Mouse (Mus musculus): ENCODE measurements around the gene Pidd1. TPM values are rescaled to one million over a fixed set of nuclear protein-coding genes. Genes with fewer than 3 reads are reported as not detected.
A peak's percentile ranks its signal among the peaks of the same experiment; 100 is the strongest.
"Not testable (repeated sequence)": the region's sequence is repeated elsewhere in the genome, so short reads cannot be mapped to it uniquely, and the experiment has no call there.

Pidd1 gene
- polyA plus RNA-seq, 1 experiment from 2014 or later: 9.1 TPM

DNA sequence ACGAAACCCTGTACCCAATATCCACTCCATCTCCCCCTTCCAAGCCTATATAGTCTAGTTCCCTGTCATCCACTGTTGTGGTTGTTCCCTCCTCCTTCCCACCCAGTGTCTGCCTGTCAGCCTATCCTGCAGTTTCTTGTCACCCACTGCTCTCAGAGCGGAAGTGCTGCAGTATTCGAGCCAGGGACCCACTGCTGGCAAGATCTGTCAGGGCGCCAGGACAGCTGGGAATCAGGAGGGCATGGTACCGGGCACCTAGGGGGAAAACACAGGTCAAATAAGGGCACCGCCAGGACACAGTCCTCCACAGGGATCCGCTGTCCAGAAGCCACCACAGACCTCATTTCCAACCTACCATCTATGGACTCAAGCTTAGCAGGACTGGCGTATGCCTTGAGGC is 33.2 kb downstream of the Pidd1 start:
- peaks cover 4% of the 10 kb centered on the region for H3K36me3 ChIP-seq (replicated peaks; ENCODE audit: control insufficient read depth, insufficient read depth, low read depth, low read length)
- DNase-seq (ENCODE audit: low spot score): no peak
- no peak overlapping the region for H3K9ac ChIP-seq (replicated peaks; ENCODE audit: low read length)
- H3K27me3 ChIP-seq (ENCODE audit: control insufficient read depth, insufficient read depth, low read length): no peaks in the 10 kb centered on the region
- H3K4me3 ChIP-seq (ENCODE audit: low read depth, low read length): no peak overlapping the region
- no peak overlapping the region for H3K27ac ChIP-seq (replicated peaks; ENCODE audit: low read depth, low read length)
- no peak for ATAC-seq (replicated peaks; ENCODE audit: insufficient number of reproducible peaks, low FRiP score, low TSS enrichment, low read depth)
- H3K4me2 ChIP-seq (ENCODE audit: low read depth, low read length): no peak overlapping the region
- WGBS: 89% methylated on average over 8 of the region's 8 CpGs
- H3K4me1 ChIP-seq (ENCODE audit: control insufficient read depth, insufficient read depth, low read length): no peaks in the 10 kb centered on the region
- H3K9me3 ChIP-seq (replicated peaks; ENCODE audit: control insufficient read depth, low read length): no peaks in the 10 kb centered on the region

DNA sequence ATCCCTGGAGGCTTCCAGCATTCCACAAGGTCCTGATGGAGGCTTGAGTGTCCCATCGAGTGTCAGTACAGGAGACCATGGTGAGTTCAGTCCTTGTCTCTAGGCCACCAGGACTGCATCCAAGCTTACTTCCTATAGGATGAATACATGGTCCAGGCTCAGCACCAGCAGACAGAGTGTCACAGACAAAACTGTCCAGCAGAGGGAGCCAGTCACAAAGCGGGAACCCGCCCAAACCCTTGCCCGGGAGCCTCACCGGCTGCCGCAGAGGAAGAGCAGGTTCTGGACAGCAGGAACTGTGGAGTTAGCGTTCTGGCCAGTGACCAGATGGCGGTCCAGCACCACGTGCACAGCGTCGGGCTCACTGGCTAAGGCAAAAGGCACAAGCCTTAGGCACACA is 35.0 kb downstream of the Pidd1 start:
- no peak overlapping the region for H3K4me2 ChIP-seq (ENCODE audit: low read depth, low read length)

GRCm38 (mm10) chr7:141407670-141408069 is 36.2 kb downstream of the Pidd1 start:
- H3K4me1 ChIP-seq (ENCODE audit: control insufficient read depth, insufficient read depth, low read length); H3K27me3 ChIP-seq (ENCODE audit: control insufficient read depth, insufficient read depth, low read length); H3K9ac ChIP-seq (replicated peaks; ENCODE audit: low read length); H3K27ac ChIP-seq (replicated peaks; ENCODE audit: low read depth, low read length); ATAC-seq (replicated peaks; ENCODE audit: insufficient number of reproducible peaks, low FRiP score, low TSS enrichment, low read depth); DNase-seq (ENCODE audit: low spot score); H3K4me2 ChIP-seq (ENCODE audit: low read depth, low read length); H3K36me3 ChIP-seq (replicated peaks; ENCODE audit: control insufficient read depth, insufficient read depth, low read depth, low read length); H3K9me3 ChIP-seq (replicated peaks; ENCODE audit: control insufficient read depth, low read length); H3K4me3 ChIP-seq (ENCODE audit: low read depth, low read length): not testable (repeated sequence)
- WGBS: 97% methylated on average over 7 of the region's 7 CpGs

More for the DNA sequence above, 35.0 kb downstream of the Pidd1 start:
- DNase-seq (ENCODE audit: low spot score) (peak; percentile 90), ATAC-seq (replicated peaks; ENCODE audit: insufficient number of reproducible peaks, low FRiP score, low TSS enrichment, low read depth) (peak; percentile 55; the same call in 1 of the 2 replicates)
- no peaks in the 10 kb centered on the region for H3K9me3 ChIP-seq (replicated peaks; ENCODE audit: control insufficient read depth, low read length)
- no peak overlapping the region for H3K27ac ChIP-seq (replicated peaks; ENCODE audit: low read depth, low read length)
- 14% methylated on average over 11 of the region's 11 CpGs for WGBS
- H3K27me3 ChIP-seq (ENCODE audit: control insufficient read depth, insufficient read depth, low read length): no peaks in the 10 kb centered on the region
- peaks cover 4% of the 10 kb centered on the region for H3K36me3 ChIP-seq (replicated peaks; ENCODE audit: control insufficient read depth, insufficient read depth, low read depth, low read length)
- no peak overlapping the region for H3K4me3 ChIP-seq (ENCODE audit: low read depth, low read length)
- H3K4me1 ChIP-seq (ENCODE audit: control insufficient read depth, insufficient read depth, low read length): no peaks in the 10 kb centered on the region
- peak overlapping the region; percentile 22; the same call in 1 of the 2 replicates for H3K9ac ChIP-seq (replicated peaks; ENCODE audit: low read length)

DNA sequence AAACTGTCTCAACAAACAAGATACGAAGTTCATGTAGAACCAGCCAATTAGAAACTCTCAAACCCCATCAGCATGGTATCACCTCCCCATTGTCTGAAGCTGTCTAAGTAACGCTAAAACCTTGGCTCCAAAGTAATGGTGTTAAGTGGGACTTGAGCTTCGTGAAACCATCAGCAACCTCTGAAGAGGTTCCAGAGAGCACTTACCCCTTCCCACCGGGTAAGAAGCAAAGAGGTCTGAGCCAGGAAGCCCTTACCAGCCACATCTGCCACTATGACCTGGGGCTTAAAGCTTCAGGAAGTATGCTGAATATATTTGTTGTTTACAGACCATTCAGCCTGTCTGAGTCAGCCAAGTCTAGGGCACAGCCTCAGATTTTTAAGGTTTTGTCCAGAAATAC is 38.4 kb downstream of the Pidd1 start:
- H3K9me3 ChIP-seq (replicated peaks; ENCODE audit: control insufficient read depth, low read length): no peaks in the 10 kb centered on the region
- H3K27ac ChIP-seq (replicated peaks; ENCODE audit: low read depth, low read length): no peak overlapping the region
- H3K4me1 ChIP-seq (ENCODE audit: control insufficient read depth, insufficient read depth, low read length): no peaks in the 10 kb centered on the region
- no peak for DNase-seq (ENCODE audit: low spot score)
- H3K27me3 ChIP-seq (ENCODE audit: control insufficient read depth, insufficient read depth, low read length): no peaks in the 10 kb centered on the region
- no peak overlapping the region for H3K9ac ChIP-seq (replicated peaks; ENCODE audit: low read length)
- H3K36me3 ChIP-seq (replicated peaks; ENCODE audit: control insufficient read depth, insufficient read depth, low read depth, low read length): peaks cover 9% of the 10 kb centered on the region
- ATAC-seq (replicated peaks; ENCODE audit: insufficient number of reproducible peaks, low FRiP score, low TSS enrichment, low read depth): no peak
- 75% methylated on average over 4 of the region's 4 CpGs for WGBS
- H3K4me2 ChIP-seq (ENCODE audit: low read depth, low read length): no peak overlapping the region
- H3K4me3 ChIP-seq (ENCODE audit: low read depth, low read length): no peak overlapping the region

DNA sequence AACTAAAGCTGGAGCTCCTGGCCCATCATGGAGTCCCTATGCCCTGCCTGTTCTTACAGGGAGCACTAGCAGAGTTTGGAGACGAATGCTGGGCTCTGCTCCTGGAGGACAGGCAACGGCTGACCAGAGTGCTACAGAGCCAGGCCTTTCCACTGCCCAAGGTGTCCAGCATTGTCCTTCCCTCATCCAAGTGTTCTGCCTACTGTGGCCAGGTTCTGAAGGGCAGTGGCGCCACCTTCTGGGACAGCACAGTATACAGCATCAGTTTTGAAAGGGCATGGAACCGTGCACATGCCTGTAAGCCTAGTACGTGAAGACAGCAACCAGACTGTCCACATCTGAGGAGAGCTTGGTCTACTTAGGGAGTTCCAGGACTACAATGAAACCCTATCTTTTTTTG is 40.5 kb downstream of the Pidd1 start:
- WGBS: 49% methylated on average over 5 of the region's 5 CpGs
- no peak for ATAC-seq (replicated peaks; ENCODE audit: insufficient number of reproducible peaks, low FRiP score, low TSS enrichment, low read depth)

GRCm38 (mm10) chr7:141395348-141395747 is 48.5 kb downstream of the Pidd1 start:
- Histone ChIP-seq H3K4me2 (ENCODE audit: low read depth, low read length) (no peak overlapping the region), H3K4me3 (ENCODE audit: low read depth, low read length) (no peak overlapping the region), H3K36me3 (replicated peaks; ENCODE audit: control insufficient read depth, insufficient read depth, low read depth, low read length) (peaks cover 5% of the 10 kb centered on the region; the same call in 1 of the 2 replicates), H3K4me1 (ENCODE audit: control insufficient read depth, insufficient read depth, low read length) (no peaks in the 10 kb centered on the region; the same call in 1 of the 2 replicates), H3K9ac (replicated peaks; ENCODE audit: low read length) (no peak overlapping the region), H3K27ac (replicated peaks; ENCODE audit: low read depth, low read length) (no peak overlapping the region), H3K9me3 (replicated peaks; ENCODE audit: control insufficient read depth, low read length) (no peaks in the 10 kb centered on the region), H3K27me3 (ENCODE audit: control insufficient read depth, insufficient read depth, low read length) (no peaks in the 10 kb centered on the region)
- WGBS: 79% methylated on average over 1 of the region's 1 CpGs
- ATAC-seq (replicated peaks; ENCODE audit: insufficient number of reproducible peaks, low FRiP score, low TSS enrichment, low read depth) (no peak), DNase-seq (ENCODE audit: low spot score) (no peak)

More for the DNA sequence above, 40.5 kb downstream of the Pidd1 start:
- H3K27ac ChIP-seq (replicated peaks; ENCODE audit: low read depth, low read length): no peak overlapping the region
- no peak overlapping the region for H3K4me3 ChIP-seq (ENCODE audit: low read depth, low read length)
- H3K36me3 ChIP-seq (replicated peaks; ENCODE audit: control insufficient read depth, insufficient read depth, low read depth, low read length): peaks cover 7% of the 10 kb centered on the region
- H3K4me2 ChIP-seq (ENCODE audit: low read depth, low read length): no peak overlapping the region
- no peak overlapping the region for H3K9ac ChIP-seq (replicated peaks; ENCODE audit: low read length)
- no peaks in the 10 kb centered on the region for H3K27me3 ChIP-seq (ENCODE audit: control insufficient read depth, insufficient read depth, low read length)
- no peaks in the 10 kb centered on the region for H3K9me3 ChIP-seq (replicated peaks; ENCODE audit: control insufficient read depth, low read length)
- DNase-seq (ENCODE audit: low spot score): peak; percentile 58
- H3K4me1 ChIP-seq (ENCODE audit: control insufficient read depth, insufficient read depth, low read length): no peaks in the 10 kb centered on the region

DNA sequence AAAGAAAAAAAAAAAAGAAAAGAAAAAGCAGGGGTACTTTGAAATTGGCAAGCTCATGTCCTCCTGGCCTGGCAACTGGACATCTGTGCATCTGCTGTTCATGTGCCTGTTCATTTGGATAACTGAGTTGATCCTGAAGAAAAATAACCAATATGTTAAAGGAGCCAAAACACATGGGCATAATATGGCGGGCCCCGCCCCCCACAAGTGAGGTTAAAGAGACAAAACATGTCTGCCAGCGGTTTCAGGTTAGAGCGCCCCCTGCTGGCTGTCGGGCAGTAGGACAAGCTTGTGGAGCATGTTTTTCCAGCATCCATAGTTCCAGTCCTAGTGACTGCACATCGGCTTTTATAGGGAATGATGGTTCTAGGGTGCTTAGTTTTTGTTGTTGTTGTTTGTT is 49.1 kb downstream of the Pidd1 start:
- H3K27ac ChIP-seq (replicated peaks; ENCODE audit: low read depth, low read length): no peak overlapping the region
- H3K36me3 ChIP-seq (replicated peaks; ENCODE audit: control insufficient read depth, insufficient read depth, low read depth, low read length): peaks cover 5% of the 10 kb centered on the region; the same call in 1 of the 2 replicates
- H3K4me2 ChIP-seq (ENCODE audit: low read depth, low read length): no peak overlapping the region
- DNase-seq (ENCODE audit: low spot score) (peak; percentile 82), ATAC-seq (replicated peaks; ENCODE audit: insufficient number of reproducible peaks, low FRiP score, low TSS enrichment, low read depth) (no peak)
- no peak overlapping the region for H3K4me3 ChIP-seq (ENCODE audit: low read depth, low read length)
- no peak overlapping the region for H3K9ac ChIP-seq (replicated peaks; ENCODE audit: low read length)
- H3K27me3 ChIP-seq (ENCODE audit: control insufficient read depth, insufficient read depth, low read length): no peaks in the 10 kb centered on the region
- H3K4me1 ChIP-seq (ENCODE audit: control insufficient read depth, insufficient read depth, low read length): no peaks in the 10 kb centered on the region; the same call in 1 of the 2 replicates
- WGBS: 17% methylated on average over 6 of the region's 6 CpGs
- no peaks in the 10 kb centered on the region for H3K9me3 ChIP-seq (replicated peaks; ENCODE audit: control insufficient read depth, low read length)

DNA sequence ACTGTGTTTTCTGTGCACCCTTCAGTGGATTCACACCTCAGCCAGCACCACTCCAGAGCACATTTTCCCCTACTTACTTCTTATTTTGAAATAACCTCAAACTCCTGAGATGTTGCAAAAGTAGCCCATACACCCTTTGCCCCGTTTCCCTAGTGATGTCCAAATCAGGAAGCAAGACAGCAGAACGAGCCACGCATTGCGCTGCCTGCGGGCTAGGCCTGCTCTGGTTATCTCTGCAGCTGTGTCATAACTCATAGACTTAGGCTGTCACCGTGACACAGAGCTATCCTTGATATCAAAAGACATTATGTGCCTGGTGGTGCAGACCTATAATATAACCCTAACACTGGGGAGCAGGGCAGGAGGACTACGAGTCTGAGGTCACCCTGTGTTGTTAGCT is 49.7 kb downstream of the Pidd1 start:
- no peaks in the 10 kb centered on the region; the same call in 1 of the 2 replicates for H3K4me1 ChIP-seq (ENCODE audit: control insufficient read depth, insufficient read depth, low read length)
- H3K9me3 ChIP-seq (replicated peaks; ENCODE audit: control insufficient read depth, low read length): no peaks in the 10 kb centered on the region
- H3K4me2 ChIP-seq (ENCODE audit: low read depth, low read length): no peak overlapping the region
- DNase-seq (ENCODE audit: low spot score) (no peak), ATAC-seq (replicated peaks; ENCODE audit: insufficient number of reproducible peaks, low FRiP score, low TSS enrichment, low read depth) (no peak)
- H3K36me3 ChIP-seq (replicated peaks; ENCODE audit: control insufficient read depth, insufficient read depth, low read depth, low read length): peaks cover 5% of the 10 kb centered on the region; the same call in 1 of the 2 replicates
- 87% methylated on average over 7 of the region's 7 CpGs for WGBS
- H3K27ac ChIP-seq (replicated peaks; ENCODE audit: low read depth, low read length): no peak overlapping the region
- no peak overlapping the region for H3K9ac ChIP-seq (replicated peaks; ENCODE audit: low read length)
- no peaks in the 10 kb centered on the region for H3K27me3 ChIP-seq (ENCODE audit: control insufficient read depth, insufficient read depth, low read length)
- H3K4me3 ChIP-seq (ENCODE audit: low read depth, low read length): no peak overlapping the region

All from embryonic facial prominence, embryonic 11.5 days (tissue).